Mouse (Mus musculus) heart, adult 9 months (tissue): ENCODE data around the gene Cerkl.

Source experiments
- DNase-seq, 2 experiments: peaks; one replicate each; pipeline ENCODE4 v3.0.0; 2022; ENCODE audit warnings: low spot score in 2 of 2

The Cerkl gene

GRCm38 (mm10) chr2:79372486-79373200 lies 83.9 kb downstream of the Cerkl start:
- peak in 1 of 2 experiments; percentile 21 for DNase-seq

GRCm38 (mm10) chr2:79372154-79372467 lies 84.5 kb downstream of the Cerkl start:
- DNase-seq, result no peak

DNA sequence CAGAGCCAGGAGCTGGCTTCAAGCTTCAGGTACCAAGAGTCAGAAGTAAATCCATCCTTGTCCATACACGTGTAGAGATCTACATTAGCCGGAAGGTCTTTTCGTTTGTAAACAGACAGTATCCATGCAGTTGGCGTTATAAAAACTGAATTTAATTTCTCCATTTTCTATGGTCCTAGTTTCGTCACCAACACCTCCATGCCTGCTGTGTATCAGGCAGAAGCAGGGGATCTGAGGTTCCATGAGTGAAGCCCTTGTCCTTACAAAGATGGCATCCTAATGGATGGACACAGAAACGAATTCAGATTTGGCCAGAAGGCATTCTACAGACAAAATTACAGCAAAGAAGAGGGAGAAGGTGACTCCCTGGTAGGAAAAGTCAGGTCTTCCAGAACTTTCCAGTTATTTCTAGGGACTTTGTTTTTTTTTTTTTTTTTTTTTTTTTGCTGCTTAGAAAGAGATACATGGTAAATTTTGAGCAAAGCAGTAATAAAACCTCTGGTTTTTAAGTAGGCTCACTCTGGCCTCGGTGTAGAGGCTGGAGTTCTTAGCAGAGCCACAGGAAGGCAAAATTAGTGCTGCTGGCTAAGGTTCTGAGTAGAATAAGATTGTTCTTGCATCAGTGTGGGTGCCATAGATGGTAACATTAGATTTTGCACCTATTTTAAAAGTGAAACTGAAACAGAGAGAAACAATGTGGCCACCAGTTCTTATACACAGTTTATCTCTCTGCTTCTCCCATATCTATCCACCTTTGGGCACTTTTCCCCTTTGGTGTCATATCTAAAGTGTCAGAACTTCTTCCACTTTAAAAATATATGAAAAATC lies 85.0 kb downstream of the Cerkl start:
- no peak for DNase-seq

DNA sequence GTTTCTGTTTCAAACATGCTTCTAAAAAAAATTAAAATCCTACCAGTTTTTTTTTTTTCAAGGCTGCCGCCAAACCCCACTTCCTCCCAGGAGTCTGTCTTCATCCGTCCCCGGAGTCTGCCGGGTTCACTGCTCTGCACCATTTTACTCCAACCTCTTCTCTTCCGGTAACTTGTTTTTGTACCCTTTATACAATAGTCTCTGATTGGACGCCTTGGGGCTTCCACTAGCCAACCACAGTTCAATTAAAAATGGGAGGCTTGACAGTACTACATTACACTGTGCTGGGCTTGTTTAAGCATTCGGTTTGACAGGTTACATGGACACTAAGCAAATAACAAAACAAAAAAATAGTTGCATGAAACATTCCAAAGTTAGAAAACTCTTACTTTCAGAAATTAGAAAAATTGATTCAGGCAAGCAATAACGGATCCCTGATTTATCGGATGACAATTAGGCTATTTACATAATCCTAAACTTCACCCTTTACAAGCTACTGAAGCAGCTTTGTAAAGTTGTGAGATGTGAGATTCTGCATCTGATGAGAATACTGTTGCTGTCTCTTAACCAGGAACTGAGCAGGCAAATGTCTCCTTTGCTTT lies 85.8 kb downstream of the Cerkl start:
- DNase-seq, result peak; percentile 47 to 66

GRCm38 (mm10) chr2:79369905-79370304 lies 86.7 kb downstream of the Cerkl start:
- DNase-seq, result no peak

DNA sequence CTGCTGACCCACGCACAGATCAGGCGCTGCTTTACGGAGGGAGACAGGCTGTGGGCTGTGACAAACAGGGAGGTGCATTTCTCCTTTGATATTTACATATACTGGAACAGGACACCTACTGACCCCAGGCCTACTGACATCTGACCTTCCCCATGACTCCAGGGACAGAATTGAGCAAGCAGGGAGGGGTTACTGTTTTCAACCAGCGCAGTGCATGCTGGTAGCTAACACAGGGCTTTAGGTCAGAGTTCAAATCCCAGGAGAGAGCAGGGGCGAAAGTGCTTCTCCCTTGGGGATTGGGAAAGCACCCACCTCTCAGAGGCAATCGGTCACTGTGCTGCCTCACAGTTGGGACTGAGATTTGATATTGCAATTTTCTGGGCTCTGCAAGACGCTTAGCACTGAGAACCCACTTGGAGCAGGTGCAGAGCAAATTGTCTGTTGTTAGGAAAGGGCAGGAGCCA lies 87.5 kb downstream of the Cerkl start:
- DNase-seq, result peak in 1 of 2 experiments; percentile 10

- no peak for DNase-seq
These were observed 87.9 kb downstream of the Cerkl start for GRCm38 (mm10) chr2:79368661-79369060.

DNA sequence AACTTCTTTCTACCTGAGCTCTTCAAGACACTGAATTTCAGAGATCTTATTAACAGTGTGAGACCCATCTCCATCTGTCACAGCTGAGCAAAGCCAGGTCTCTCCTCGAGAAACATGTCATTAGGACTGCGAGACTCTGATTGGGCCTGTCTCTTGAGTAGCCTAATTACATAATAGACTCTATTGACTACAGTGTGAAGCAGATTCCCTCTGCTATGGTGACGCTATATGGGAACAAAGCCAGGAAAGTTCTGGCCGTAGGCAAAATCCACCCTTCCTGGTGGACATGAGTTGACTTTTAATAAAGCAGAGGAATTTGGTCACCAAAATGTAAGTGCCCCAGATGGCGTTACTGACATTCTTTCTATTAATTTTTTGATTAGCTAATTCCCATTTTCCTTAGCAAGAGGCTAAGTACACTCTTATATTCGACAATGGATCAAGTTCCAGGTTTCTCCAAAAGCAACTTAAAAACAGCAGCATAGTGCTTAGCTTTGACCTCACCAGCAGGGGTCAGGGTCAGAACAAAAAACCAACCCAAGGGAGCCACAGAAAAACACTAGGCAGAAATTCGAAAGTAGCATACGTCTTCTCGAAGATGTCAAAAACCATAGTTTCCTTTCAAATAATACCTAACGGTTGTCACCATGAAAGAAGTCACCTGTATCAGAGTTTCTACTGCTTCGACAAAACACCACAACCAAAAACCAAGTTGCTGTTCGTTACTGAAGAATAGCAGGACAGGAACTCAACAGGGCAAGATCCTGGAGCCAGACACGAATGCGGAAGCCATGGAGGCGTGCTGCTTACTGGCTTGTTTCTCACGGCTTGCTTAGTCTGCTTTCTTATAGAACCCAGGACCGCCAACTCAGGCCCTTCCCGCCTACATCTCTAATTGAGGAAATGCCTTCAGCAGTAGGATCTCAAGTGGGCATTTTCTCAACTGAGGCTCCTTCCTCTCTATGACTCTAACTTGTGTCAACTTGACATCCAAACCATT lies 88.8 kb downstream of the Cerkl start:
- DNase-seq, result peak; percentile 20 to 23

GRCm38 (mm10) chr2:79363920-79364319 lies 92.7 kb downstream of the Cerkl start:
- DNase-seq, result no peak

- no peak for DNase-seq
These were observed 94.6 kb downstream of the Cerkl start for GRCm38 (mm10) chr2:79362029-79362428.

DNA sequence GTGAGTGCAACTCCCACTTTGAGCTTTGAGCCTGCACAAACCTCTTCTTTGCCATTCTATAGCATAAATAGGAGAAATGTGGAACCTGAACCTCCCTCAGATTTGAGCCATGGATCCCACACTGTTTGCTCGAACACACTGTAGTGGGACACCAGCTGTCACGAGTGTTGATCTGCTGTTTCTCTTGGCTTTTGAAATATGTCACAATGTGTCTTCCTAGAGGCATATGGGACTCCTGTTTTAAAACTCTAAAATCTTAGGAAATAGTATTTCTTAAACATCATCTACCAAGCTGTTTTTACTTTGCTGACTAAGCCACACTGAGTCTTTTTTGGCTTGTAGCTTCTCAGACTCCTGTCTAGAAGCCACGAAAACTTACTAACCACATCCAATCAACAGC lies 98.8 kb downstream of the Cerkl start:
- no peak for DNase-seq

DNA sequence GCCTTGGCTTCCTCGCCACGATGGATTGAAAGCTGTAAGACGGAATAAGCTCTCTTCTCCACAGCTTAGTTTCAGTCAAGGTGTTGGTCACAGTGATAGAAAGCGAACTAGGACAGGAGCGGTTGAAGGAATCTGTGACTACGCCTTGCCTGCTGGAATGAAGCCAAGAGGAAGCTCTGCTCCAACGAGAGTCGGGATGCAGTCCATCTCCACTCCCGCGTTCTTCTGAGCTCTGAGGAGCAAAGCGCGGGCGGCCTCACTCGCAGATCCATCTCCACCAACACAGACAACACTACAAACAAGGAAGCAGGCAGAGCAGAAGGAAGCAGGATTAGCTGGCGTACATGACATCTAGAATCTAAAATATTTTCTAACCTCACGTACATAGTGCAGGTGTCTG lies 101.8 kb downstream of the Cerkl start:
- no peak for DNase-seq

DNA sequence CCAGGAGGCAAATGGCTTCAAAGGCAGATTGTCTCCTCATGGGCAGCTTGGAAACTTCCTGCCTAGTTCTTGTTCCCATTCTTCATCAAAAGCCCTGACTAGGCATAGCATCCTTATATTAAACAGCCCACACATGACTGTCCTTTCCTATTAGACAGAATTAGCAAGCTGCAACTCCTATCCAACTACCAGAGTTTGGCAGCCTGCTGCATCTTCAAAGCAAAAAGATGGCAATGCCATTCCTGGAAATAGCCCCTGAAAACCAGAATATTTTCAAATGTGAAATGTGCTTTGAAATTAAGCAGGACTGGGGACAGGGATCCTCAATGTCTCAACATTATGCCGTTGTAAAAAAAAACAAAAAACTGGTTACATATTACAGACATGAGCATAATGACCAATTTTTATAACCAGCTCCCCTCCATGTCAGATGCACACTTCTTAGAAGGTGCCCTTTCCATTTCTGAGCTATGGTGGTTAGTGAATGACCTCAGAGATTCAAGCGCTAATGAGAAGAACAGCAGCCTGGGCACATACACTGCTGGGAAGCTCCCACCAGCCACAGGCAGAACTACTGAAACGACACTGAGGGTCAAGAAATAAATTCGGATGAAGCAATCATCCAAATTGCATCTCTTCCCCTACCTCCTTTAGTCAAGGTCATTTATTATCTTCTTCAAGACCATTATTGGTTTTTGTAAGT lies 104.3 kb downstream of the Cerkl start:
- DNase-seq, result no peak

DNA sequence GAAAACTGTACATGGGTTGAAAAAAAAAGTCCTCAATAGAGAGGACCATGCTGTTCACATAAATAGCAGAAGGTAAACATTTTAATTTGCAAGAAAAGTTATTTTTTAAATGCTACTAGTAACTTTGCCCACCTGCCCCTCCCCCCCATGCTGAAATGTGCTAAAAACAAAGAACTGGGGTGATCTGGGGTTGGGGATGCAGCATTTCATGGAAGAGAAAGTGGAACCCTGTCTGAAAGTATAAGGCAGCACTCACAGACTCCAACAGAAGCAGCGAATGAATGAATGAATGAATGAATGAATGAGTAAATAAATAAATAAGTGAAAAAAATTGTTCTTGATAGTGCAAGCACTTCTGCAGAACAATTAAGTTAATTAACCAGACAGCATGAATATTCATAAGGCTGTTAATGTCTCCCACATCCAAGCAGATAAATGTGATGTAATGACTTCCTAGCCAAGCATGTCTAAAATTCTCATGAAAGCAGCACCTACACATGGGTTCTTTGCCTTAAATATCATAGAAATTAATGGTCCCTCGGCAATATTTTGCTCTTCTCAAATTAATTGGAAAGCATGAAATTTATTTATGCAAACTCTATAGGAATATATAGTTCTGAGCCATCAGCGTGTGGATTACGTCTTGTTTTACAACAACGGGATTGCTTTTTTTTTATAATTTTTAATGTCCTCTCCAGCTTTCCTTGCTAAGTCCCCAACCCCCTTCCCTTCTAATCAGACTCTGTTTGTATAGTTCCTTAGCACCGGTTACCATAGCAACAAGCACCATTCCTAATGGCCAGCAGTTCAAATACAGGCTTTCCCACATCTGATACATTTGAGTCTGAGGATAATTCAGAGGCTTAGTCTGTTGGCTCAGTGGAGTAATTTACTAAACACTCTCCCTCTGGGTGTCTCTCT lies 105.1 kb downstream of the Cerkl start:
- no peak for DNase-seq

- no peak for DNase-seq
These were observed 113.5 kb downstream of the Cerkl start for GRCm38 (mm10) chr2:79343115-79343514.

DNA sequence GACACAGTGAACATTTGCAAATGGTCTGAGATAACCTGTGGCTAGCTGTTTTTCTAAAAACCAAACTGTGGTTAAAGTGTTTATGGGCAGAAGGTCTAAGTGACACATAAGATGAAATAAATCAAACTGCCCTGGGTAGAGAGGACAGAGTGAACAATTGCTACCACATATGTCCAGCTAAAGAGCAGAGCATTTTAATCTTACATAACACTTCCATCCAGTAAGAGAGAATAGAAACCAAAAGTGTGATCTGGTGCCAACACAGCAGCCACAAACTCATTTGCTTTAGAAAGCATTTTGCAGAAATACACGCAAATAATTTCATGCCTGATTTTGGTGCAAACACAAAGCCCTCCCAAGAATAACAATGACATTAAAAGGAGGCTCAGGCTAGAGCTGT lies 117.6 kb downstream of the Cerkl start:
- no peak for DNase-seq

DNA sequence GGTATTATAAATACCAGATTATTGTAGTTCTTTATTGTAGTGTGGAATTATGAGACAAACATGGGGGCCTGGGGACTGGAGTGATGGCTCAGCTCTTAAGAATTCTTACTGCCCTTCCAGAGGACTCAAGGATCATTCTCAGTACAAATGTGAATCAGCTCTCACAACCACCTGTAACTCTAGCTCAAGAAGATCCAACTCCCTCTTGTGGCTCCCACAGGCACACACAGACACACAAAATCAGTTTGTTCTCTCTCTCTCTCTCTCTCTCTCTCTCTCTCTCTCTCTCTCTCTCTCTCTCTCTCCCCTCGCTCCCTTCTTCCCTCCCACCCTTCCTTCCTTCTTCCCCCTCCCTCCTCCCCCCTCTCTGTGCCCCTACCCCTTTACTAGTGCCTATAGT lies 120.4 kb downstream of the Cerkl start:
- DNase-seq, result no peak

GRCm38 (mm10) chr2:79334661-79335060 lies 121.9 kb downstream of the Cerkl start:
- DNase-seq, result no peak

DNA sequence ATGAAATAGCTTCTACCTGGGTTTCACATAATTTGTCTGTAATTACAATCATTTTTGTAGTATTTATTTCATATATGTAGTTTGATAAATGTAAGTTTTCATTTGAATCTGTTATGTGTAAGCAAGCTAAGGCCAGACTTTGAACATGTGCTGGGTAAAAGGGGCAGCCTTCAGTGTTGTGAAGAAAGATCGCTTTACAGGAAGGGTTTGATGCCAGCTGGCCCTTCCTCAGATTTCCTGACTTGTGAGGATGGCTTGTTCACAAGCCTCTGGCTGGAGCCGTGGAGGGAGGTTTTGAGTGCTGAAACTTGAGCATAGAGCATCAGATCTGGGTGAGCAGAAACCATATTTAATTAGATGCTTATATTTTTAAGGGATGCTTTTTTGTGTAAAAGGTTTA lies 128.5 kb downstream of the Cerkl start:
- DNase-seq, result no peak
